Mouse (Mus musculus): ENCODE measurements around the gene Castor1. TPM values are rescaled to one million over a fixed set of nuclear protein-coding genes. Genes with fewer than 3 reads are reported as not detected.

Gene Castor1
- polyA plus RNA-seq, 1 experiment from 2014 or later: 7.6 TPM

- no peak for ATAC-seq (ENCODE audit: low FRiP score, low TSS enrichment)
- Histone ChIP-seq H3K36me3 (ENCODE audit: insufficient read depth, low read length) (no peaks in the 10 kb centered on the region), H3K9ac (replicated peaks; ENCODE audit: low read length) (no peak overlapping the region), H3K4me1 (ENCODE audit: insufficient read depth, low read length) (peaks cover 26% of the 10 kb centered on the region), H3K4me2 (replicated peaks; ENCODE audit: low read depth, low read length) (no peak overlapping the region), H3K27me3 (ENCODE audit: insufficient read depth, low read length) (no peaks in the 10 kb centered on the region), H3K9me3 (ENCODE audit: low read length) (no peaks in the 10 kb centered on the region), H3K27ac (ENCODE audit: low read length) (no peak overlapping the region), H3K4me3 (ENCODE audit: low read length) (no peak overlapping the region)
- 59% methylated on average over 5 of the region's 5 CpGs for WGBS
Observed at GRCm38 (mm10) chr11:4257756-4258155, 39.7 kb downstream of the Castor1 start.

- no peaks in the 10 kb centered on the region for H3K9me3 ChIP-seq (ENCODE audit: low read length)
- no peak overlapping the region for H3K9ac ChIP-seq (replicated peaks; ENCODE audit: low read length)
- H3K27me3 ChIP-seq (ENCODE audit: insufficient read depth, low read length): no peaks in the 10 kb centered on the region
- WGBS: under 1% methylated on average over 7 of the region's 7 CpGs
- 0 out of 2 replicates have a peak overlapping the region, but pooled peaks have one; percentile 22 for H3K4me3 ChIP-seq (ENCODE audit: low read length)
- no peak overlapping the region for H3K27ac ChIP-seq (ENCODE audit: low read length)
- peak; percentile 33 for ATAC-seq (ENCODE audit: low FRiP score, low TSS enrichment)
- peaks cover 35% of the 10 kb centered on the region for H3K4me1 ChIP-seq (ENCODE audit: insufficient read depth, low read length)
- H3K4me2 ChIP-seq (replicated peaks; ENCODE audit: low read depth, low read length): peak overlapping the region; percentile 47
- no peaks in the 10 kb centered on the region for H3K36me3 ChIP-seq (ENCODE audit: insufficient read depth, low read length)
Observed at GRCm38 (mm10) chr11:4258657-4259082, 40.6 kb downstream of the Castor1 start.

- no peak for ATAC-seq (ENCODE audit: low FRiP score, low TSS enrichment)
- H3K4me3 ChIP-seq (ENCODE audit: low read length): no peak overlapping the region
- peaks cover 44% of the 10 kb centered on the region for H3K4me1 ChIP-seq (ENCODE audit: insufficient read depth, low read length)
- no peak overlapping the region for H3K27ac ChIP-seq (ENCODE audit: low read length)
- 27% methylated on average over 14 of the region's 14 CpGs for WGBS
- H3K4me2 ChIP-seq (replicated peaks; ENCODE audit: low read depth, low read length): peak overlapping the region; percentile 26; the same call in 1 of the 2 replicates
- H3K27me3 ChIP-seq (ENCODE audit: insufficient read depth, low read length): peaks cover 7% of the 10 kb centered on the region
- 0 out of 2 replicates have a peak overlapping the region, but pooled peaks have one; percentile 22 for H3K9ac ChIP-seq (replicated peaks; ENCODE audit: low read length)
- H3K36me3 ChIP-seq (ENCODE audit: insufficient read depth, low read length): no peaks in the 10 kb centered on the region
- no peaks in the 10 kb centered on the region for H3K9me3 ChIP-seq (ENCODE audit: low read length)
Observed at GRCm38 (mm10) chr11:4260463-4261187, 42.6 kb downstream of the Castor1 start.

DNA sequence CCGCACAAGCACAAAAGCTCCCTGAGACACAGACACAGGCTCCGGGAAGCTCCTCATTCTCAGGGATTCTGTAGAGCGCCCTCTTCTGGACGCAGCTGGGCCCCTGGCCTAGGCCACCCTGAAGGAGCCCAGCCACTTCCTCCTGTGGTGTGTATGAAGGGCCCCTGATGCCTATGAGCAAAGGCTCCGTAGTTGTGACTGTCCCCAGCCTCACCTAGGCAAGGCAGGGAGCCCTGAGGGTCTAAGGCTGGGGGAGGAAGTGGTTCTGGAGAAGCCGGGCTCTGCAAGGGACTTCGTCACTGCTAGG, 43.1 kb downstream of the Castor1 start:
- 41% methylated on average over 7 of the region's 7 CpGs for WGBS
- Histone ChIP-seq H3K9me3 (ENCODE audit: low read length) (no peaks in the 10 kb centered on the region), H3K4me2 (replicated peaks; ENCODE audit: low read depth, low read length) (no peak overlapping the region), H3K4me1 (ENCODE audit: insufficient read depth, low read length) (peaks cover 49% of the 10 kb centered on the region), H3K27ac (ENCODE audit: low read length) (no peak overlapping the region), H3K27me3 (ENCODE audit: insufficient read depth, low read length) (peaks cover 10% of the 10 kb centered on the region), H3K9ac (replicated peaks; ENCODE audit: low read length) (no peak overlapping the region), H3K36me3 (ENCODE audit: insufficient read depth, low read length) (no peaks in the 10 kb centered on the region), H3K4me3 (ENCODE audit: low read length) (no peak overlapping the region)
- ATAC-seq (ENCODE audit: low FRiP score, low TSS enrichment): peak; percentile 25; the same call in 1 of the 2 replicates

DNA sequence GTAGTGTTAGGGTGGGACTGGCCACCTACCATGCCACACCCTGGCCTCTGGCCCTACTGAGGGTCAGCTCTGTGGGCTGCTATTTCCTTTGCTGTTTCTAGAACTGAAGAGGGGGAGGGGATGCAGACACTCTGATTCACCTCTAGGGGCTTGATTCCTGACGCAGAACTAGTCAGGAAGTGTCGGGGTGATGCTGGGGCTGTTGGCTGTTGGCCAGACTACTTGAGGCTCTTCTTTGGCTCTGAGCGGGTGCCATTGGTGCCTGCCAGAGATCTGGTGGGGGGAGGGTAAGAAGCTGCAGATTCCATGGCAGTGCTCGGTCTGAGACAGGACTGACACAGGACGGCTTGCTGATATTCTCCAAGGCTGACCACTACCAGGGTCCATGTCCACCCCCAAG, 43.9 kb downstream of the Castor1 start:
- Histone ChIP-seq H3K4me2 (replicated peaks; ENCODE audit: low read depth, low read length) (no peak overlapping the region), H3K9ac (replicated peaks; ENCODE audit: low read length) (no peak overlapping the region), H3K36me3 (ENCODE audit: insufficient read depth, low read length) (no peaks in the 10 kb centered on the region), H3K27me3 (ENCODE audit: insufficient read depth, low read length) (peaks cover 10% of the 10 kb centered on the region), H3K9me3 (ENCODE audit: low read length) (no peaks in the 10 kb centered on the region), H3K4me3 (ENCODE audit: low read length) (no peak overlapping the region), H3K4me1 (ENCODE audit: insufficient read depth, low read length) (peaks cover 53% of the 10 kb centered on the region), H3K27ac (ENCODE audit: low read length) (no peak overlapping the region)
- no peak for ATAC-seq (ENCODE audit: low FRiP score, low TSS enrichment)
- WGBS: 30% methylated on average over 5 of the region's 5 CpGs

GRCm38 (mm10) chr11:4262847-4263246, 44.8 kb downstream of the Castor1 start:
- Histone ChIP-seq H3K4me3 (ENCODE audit: low read length) (no peak overlapping the region), H3K9ac (replicated peaks; ENCODE audit: low read length) (0 out of 2 replicates have a peak overlapping the region, but pooled peaks have one; percentile 38), H3K4me1 (ENCODE audit: insufficient read depth, low read length) (peaks cover 55% of the 10 kb centered on the region), H3K9me3 (ENCODE audit: low read length) (no peaks in the 10 kb centered on the region), H3K27me3 (ENCODE audit: insufficient read depth, low read length) (peaks cover 18% of the 10 kb centered on the region), H3K27ac (ENCODE audit: low read length) (0 out of 2 replicates have a peak overlapping the region, but pooled peaks have one; percentile 24), H3K36me3 (ENCODE audit: insufficient read depth, low read length) (no peaks in the 10 kb centered on the region), H3K4me2 (replicated peaks; ENCODE audit: low read depth, low read length) (no peak overlapping the region)
- 25% methylated on average over 4 of the region's 7 CpGs for WGBS
- ATAC-seq (ENCODE audit: low FRiP score, low TSS enrichment): no peak

DNA sequence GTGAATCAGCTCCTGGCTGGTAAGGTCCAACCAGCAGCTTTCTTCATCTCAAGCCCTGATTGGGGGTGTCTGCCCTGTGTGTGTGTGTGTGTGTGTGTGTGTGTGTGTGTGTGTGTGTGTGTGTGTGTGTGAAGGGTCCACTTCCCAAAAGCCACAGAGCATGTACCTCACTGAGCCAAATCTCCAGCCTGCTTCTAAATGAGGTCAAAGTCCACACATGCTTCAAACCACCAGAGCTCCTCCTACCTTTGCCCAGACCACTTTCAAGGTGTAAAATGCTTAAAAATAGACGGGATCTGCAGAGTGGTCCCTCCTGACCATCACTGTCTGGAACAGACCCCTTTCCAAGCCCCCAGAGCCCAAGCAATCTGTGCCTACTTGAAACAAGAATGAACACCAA, 45.3 kb downstream of the Castor1 start:
- 31% methylated on average over 1 of the region's 1 CpGs for WGBS
- Histone ChIP-seq H3K27me3 (ENCODE audit: insufficient read depth, low read length) (peaks cover 20% of the 10 kb centered on the region), H3K36me3 (ENCODE audit: insufficient read depth, low read length) (no peaks in the 10 kb centered on the region), H3K9ac (replicated peaks; ENCODE audit: low read length) (no peak overlapping the region), H3K4me1 (ENCODE audit: insufficient read depth, low read length) (peaks cover 55% of the 10 kb centered on the region), H3K9me3 (ENCODE audit: low read length) (no peaks in the 10 kb centered on the region), H3K4me2 (replicated peaks; ENCODE audit: low read depth, low read length) (no peak overlapping the region), H3K27ac (ENCODE audit: low read length) (0 out of 2 replicates have a peak overlapping the region, but pooled peaks have one; percentile 24), H3K4me3 (ENCODE audit: low read length) (no peak overlapping the region)
- ATAC-seq (ENCODE audit: low FRiP score, low TSS enrichment): no peak

DNA sequence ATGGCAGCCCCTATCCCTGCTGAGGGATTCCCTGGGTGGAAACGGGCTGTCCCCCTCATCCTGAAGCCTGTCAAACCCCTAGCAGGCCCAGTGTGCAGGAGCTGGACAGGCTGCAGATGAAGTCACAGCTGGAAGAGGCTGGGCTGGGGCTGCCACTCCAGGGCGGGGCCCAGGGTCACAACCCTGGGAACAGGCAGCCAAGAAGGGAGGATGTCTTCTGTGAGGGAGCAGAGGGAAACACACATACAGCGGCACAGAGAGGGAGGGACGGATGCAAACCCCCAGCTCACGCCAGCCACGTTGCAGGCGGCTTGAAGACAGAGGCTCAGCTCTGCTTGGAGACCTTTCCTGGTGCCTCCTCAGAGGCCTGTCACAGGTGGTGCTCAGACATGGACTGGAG, 46.0 kb downstream of the Castor1 start:
- H3K4me1 ChIP-seq (ENCODE audit: insufficient read depth, low read length): peaks cover 55% of the 10 kb centered on the region
- H3K9me3 ChIP-seq (ENCODE audit: low read length): no peaks in the 10 kb centered on the region
- H3K4me3 ChIP-seq (ENCODE audit: low read length): no peak overlapping the region
- 57% methylated on average over 7 of the region's 7 CpGs for WGBS
- no peak overlapping the region for H3K4me2 ChIP-seq (replicated peaks; ENCODE audit: low read depth, low read length)
- H3K36me3 ChIP-seq (ENCODE audit: insufficient read depth, low read length): no peaks in the 10 kb centered on the region
- no peak overlapping the region for H3K27ac ChIP-seq (ENCODE audit: low read length)
- peaks cover 20% of the 10 kb centered on the region for H3K27me3 ChIP-seq (ENCODE audit: insufficient read depth, low read length)
- no peak overlapping the region for H3K9ac ChIP-seq (replicated peaks; ENCODE audit: low read length)
- ATAC-seq (ENCODE audit: low FRiP score, low TSS enrichment): no peak

GRCm38 (mm10) chr11:4266271-4267201, 48.5 kb downstream of the Castor1 start:
- no peaks in the 10 kb centered on the region for H3K9me3 ChIP-seq (ENCODE audit: low read length)
- ATAC-seq (ENCODE audit: low FRiP score, low TSS enrichment): peak; percentile 67; the same call in 1 of the 2 replicates
- H3K27ac ChIP-seq (ENCODE audit: low read length): no peak overlapping the region
- peaks cover 20% of the 10 kb centered on the region for H3K27me3 ChIP-seq (ENCODE audit: insufficient read depth, low read length)
- H3K4me1 ChIP-seq (ENCODE audit: insufficient read depth, low read length): peaks cover 47% of the 10 kb centered on the region
- peak overlapping the region; percentile 73 for H3K9ac ChIP-seq (replicated peaks; ENCODE audit: low read length)
- peak overlapping the region; percentile 66 for H3K4me3 ChIP-seq (ENCODE audit: low read length)
- H3K4me2 ChIP-seq (replicated peaks; ENCODE audit: low read depth, low read length): peak overlapping the region; percentile 94
- H3K36me3 ChIP-seq (ENCODE audit: insufficient read depth, low read length): no peaks in the 10 kb centered on the region
- WGBS: under 1% methylated on average over 59 of the region's 61 CpGs
